Mouse (Mus musculus): ENCODE measurements at regions not wholly inside any gene's neighbourhood (a gene's known extent, or its start where the extent isn't known, plus 50 kb on each side); places are given as distances from the start of the nearest gene placed in this dataset.

DNA sequence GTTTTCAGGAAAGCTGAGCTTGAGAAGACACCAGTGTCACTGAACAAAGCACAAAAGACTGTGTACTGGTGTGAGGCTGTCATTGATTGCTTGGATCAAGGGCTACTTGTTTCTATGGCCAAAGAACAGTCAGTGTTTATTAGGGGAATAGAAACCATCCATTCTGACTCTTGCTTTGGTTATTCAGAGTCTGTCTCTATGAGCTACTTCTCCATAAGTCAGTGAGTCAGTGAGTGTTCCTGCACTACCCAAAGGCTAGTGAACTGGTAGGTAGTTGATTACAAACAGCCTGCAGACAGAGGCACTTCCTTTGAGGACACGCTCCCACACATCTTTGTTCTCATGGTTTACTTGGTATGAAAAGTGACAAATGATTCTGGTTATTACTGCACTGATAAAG lies 104.4 kb downstream of the Gm13691 start:
- TF ChIP-seq POLR2A (IDR thresholded peaks at IDR 0.05; ENCODE audit: borderline replicate concordance, extremely low read depth, insufficient read depth, insufficient read length, poor library complexity, severe bottlenecking) (no peak), CTCF (IDR thresholded peaks at IDR 0.05; ENCODE audit: borderline replicate concordance, extremely low read depth, insufficient read depth, insufficient read length) (no peak)

Measured in brain, embryonic 14.5 days (tissue).